Mouse (Mus musculus) urinary bladder, postnatal 0 days (tissue): ENCODE results near the gene M6pr. TPM values are rescaled to one million over a fixed set of nuclear protein-coding genes. Genes with fewer than 3 reads are reported as not detected.

Experiments
- polyA plus RNA-seq: library from polyadenylated mRNA; unstranded; fragments of >200 nt; fragmentation: Nextera tagmentation; extraction: Ambion mirVana; gene quantifications from 2 replicates; pipeline ENCODE4 v1.2.1, GENCODE M21; 2015

M6pr gene
- polyA plus RNA-seq: 85.6 and 86.1 TPM in 2 replicates

GRCm38 (mm10) chr6:122308505-122309393 is at the start of gene M6pr:
Gene M6pr, plus strand, starts transcription at chr6:122308720.

GRCm38 (mm10) chr6:122282782-122283181 is 25.7 kb upstream of the M6pr start, which contains the start of gene Klrg1:
Gene Klrg1, minus strand, starts transcription at chr6:122282882.

GRCm38 (mm10) chr6:122340349-122341000 is 32.0 kb downstream of the M6pr start, which contains the start of gene Phc1:
Gene Phc1, minus strand, starts transcription at chr6:122340561.

Other genes starting within 250 kb of the M6pr start
- gene Klrg1, start 25.8 kb upstream of the M6pr start, polyA plus RNA-seq: not detected in 2 replicates
- gene Phc1, start 31.8 kb downstream of the M6pr start, polyA plus RNA-seq: 4.8 and 5.7 TPM in 2 replicates
- gene Rimklb, start 190.0 kb downstream of the M6pr start, polyA plus RNA-seq: 0.48 and 0.67 TPM in 2 replicates
- gene Mfap5, start 197.1 kb downstream of the M6pr start, polyA plus RNA-seq: 291 and 362 TPM in 2 replicates
- not detected in 2 replicates for gene Aicda, start 245.1 kb downstream of the M6pr start, polyA plus RNA-seq